Mouse (Mus musculus) liver, embryonic 14.5 days (tissue): ENCODE data around the gene Alox5ap.

Experiments used
- CTCF ChIP-seq: IDR thresholded peaks from 2 replicates; pipeline ENCODE4 v1.5.1; 2016; ENCODE audit warnings: antibody characterized with exemption, low read depth, control low read depth
- EP300 ChIP-seq: IDR thresholded peaks from 2 replicates; pipeline ENCODE4 v1.6.1; 2016; ENCODE audit warnings: antibody characterized with exemption, low read depth

DNA sequence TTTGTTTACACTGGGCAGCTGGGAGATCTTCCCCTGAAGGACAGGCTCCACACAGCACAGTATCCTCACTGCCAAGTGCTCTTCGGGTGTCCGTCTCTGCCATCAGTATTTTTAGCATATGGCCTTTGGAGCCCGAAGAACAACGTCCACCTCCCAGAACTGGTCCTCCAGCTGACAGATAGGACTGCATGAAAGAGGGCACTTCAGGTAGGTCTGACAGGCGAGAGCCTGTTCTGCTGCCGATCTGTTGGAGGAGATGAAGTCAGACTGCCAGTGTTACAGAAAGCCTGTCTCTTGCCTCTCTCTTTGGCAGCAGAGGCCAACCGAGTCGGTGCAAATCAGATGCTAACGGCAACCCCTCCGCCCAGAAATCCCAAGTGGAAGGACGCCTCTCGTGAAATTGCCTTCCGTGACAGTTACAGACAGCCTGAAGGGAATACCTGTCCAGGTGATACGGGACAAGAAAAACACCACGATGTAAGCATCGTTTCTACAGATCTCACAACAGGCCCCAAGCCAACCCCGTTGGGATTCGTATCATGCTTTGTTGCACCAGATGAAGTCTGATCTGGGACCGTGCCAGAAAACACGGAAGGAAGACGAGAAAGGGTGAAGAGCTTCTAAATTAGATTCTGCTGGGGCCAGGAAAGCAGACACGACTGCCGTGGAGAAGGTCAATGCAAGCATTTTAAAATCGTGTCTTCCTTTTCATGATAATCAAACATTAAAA, 27.2 kb upstream of the Alox5ap start:
- TF ChIP-seq CTCF = no peak
- TF ChIP-seq EP300 = no peak
